Mouse (Mus musculus): ENCODE data around the gene Zswim8.

GRCm38 (mm10) chr14:20689009-20689408, 18.3 kb upstream of the Zswim8 start:
- TF ChIP-seq CTCF (conservative IDR thresholded peaks at IDR 0.05; ENCODE audit: insufficient read depth, insufficient read length, low read depth, low read length) (no peak), POLR2A (IDR thresholded peaks at IDR 0.05; ENCODE audit: low read depth, low read length) (no peak)
